Mouse (Mus musculus): ENCODE data around the gene Ctdspl. TPM values are rescaled to one million over a fixed set of nuclear protein-coding genes. Genes with fewer than 3 reads are reported as not detected.
A peak's percentile ranks its signal among the peaks of the same experiment; 100 is the strongest.

Gene Ctdspl
- polyA plus RNA-seq, 1 experiment from 2014 or later, result 5.6 TPM

DNA sequence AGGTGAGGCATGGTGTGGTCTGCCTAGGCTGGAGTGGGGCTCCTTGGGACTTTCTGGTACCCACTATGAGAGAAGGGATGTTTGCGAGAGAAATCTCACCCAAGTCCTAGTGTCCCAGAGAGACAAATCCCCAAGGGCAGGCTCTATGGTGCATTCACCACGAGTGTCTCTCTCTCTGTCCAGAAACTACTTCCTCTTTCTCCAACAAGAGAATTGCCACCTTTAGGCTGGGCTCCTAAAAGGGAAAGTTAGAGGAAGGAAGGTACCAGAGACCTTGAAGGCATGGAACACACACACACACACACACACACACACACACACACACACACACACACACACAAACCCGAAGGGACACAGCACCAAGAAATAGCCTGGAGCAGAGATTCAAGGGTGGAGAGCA, 4.3 kb upstream of the Ctdspl start:
- no peak for ATAC-seq (replicated peaks)
- H3K9ac ChIP-seq (replicated peaks), result no peak overlapping the region
- H3K4me3 ChIP-seq, result no peak overlapping the region
- H3K27ac ChIP-seq (replicated peaks), result no peak overlapping the region
- H3K4me2 ChIP-seq (replicated peaks), result no peak overlapping the region
- H3K36me3 ChIP-seq, result no peaks in the 10 kb centered on the region
- peaks cover 19% of the 10 kb centered on the region for H3K4me1 ChIP-seq
- 65% methylated on average over 3 of the region's 3 CpGs for WGBS
- no peaks in the 10 kb centered on the region for H3K9me3 ChIP-seq
- no peaks in the 10 kb centered on the region for H3K27me3 ChIP-seq

DNA sequence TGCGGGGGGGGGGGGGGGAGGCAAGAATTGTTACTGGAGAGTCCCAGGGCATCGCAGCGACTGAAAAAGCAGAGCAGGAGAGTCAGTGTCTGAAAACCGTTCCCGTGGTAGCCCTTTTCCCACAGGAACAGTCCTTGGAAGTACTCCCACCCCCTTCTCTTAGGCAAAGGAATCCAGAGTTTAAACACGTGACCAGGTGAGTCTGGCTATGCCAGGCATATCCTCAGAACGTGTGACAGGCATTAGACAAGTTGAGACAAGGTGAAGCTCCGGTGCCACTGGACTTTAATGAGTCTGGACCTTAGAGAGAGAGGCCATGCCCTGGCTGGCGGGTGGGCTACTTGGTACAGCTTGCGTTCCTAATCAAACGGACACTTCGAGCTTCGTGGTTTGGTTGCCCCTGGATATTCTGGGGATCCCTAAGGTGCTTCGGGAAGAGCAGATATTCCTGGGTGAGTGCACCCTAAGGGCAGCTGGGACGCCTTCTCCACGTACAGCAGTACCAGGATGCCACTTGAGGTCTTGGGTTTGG, 1.6 kb upstream of the Ctdspl start:
- ATAC-seq (replicated peaks), result peak; percentile 2; the same call in 1 of the 2 replicates
- H3K9ac ChIP-seq (replicated peaks), result 0 out of 2 replicates have a peak overlapping the region, but pooled peaks have one; percentile 9
- peaks cover 38% of the 10 kb centered on the region for H3K4me1 ChIP-seq
- H3K27ac ChIP-seq (replicated peaks), result no peak overlapping the region
- WGBS, result 17% methylated on average over 16 of the region's 16 CpGs
- no peaks in the 10 kb centered on the region for H3K36me3 ChIP-seq
- H3K4me3 ChIP-seq, result peak overlapping the region; percentile 75
- no peaks in the 10 kb centered on the region for H3K27me3 ChIP-seq
- H3K4me2 ChIP-seq (replicated peaks), result peak overlapping the region; percentile 92
- no peaks in the 10 kb centered on the region for H3K9me3 ChIP-seq

DNA sequence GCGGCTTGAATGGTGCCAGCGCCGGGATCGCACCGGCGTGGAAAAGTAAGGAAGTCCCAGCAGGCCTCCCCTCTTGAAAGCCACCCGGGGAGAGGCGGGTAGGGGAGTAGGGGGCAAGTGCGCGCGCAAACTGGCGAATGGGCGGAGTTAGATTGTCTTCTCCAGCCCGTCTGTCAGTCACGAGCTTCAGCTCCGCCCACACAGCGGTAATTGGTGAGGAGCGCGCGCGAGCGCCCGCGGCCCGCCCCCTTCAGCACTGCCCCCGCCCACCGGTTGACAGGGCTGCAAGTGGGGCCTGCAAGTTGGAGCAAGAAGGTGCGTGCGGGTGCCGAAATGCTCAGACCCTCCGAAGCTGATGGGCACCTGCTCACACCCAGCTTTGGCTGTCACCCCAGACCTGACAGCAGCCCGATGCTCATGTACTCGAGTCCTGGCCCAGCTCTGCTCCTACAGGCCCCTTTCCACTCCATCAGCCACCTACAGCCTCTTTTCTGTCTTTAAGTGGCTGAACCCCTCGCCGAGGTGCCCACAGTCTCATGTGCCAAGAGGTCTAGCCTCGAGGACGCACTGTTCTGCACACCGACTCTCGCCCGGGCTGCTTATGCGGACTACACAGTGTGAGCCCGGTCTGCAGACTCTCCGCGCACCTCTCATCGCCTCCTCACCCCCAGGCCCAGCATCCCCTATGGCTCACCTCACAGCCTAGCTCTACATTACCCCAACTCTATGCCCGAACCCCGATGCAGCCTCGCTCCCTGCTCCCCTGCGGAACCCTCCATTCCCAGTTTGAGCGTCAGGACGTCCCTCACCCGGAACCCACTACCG, 755 bp upstream of the Ctdspl start:
- Histone ChIP-seq H3K27me3 (no peaks in the 10 kb centered on the region), H3K4me1 (peaks cover 34% of the 10 kb centered on the region), H3K36me3 (no peaks in the 10 kb centered on the region), H3K9me3 (no peaks in the 10 kb centered on the region), H3K27ac (replicated peaks) (peak overlapping the region; percentile 89), H3K4me2 (replicated peaks) (peak overlapping the region; percentile 92), H3K4me3 (peak overlapping the region; percentile 75), H3K9ac (replicated peaks) (peak overlapping the region; percentile 84)
- WGBS, result under 1% methylated on average over 52 of the region's 53 CpGs
- peak; percentile 87 for ATAC-seq (replicated peaks)

GRCm38 (mm10) chr9:118926688-118927321, 552 bp downstream of the Ctdspl start:
- peak overlapping the region; percentile 75 for H3K4me3 ChIP-seq
- H3K4me1 ChIP-seq, result peaks cover 31% of the 10 kb centered on the region
- peak overlapping the region; percentile 89 for H3K27ac ChIP-seq (replicated peaks)
- ATAC-seq (replicated peaks), result peak; percentile 23; the same call in 1 of the 2 replicates
- H3K27me3 ChIP-seq, result no peaks in the 10 kb centered on the region
- H3K9ac ChIP-seq (replicated peaks), result peak overlapping the region; percentile 84
- peak overlapping the region; percentile 92 for H3K4me2 ChIP-seq (replicated peaks)
- under 1% methylated on average over 67 of the region's 68 CpGs for WGBS
- no peaks in the 10 kb centered on the region for H3K9me3 ChIP-seq
- H3K36me3 ChIP-seq, result no peaks in the 10 kb centered on the region

- Histone ChIP-seq H3K36me3 (no peaks in the 10 kb centered on the region), H3K27me3 (no peaks in the 10 kb centered on the region), H3K9ac (replicated peaks) (peak overlapping the region; percentile 84), H3K4me1 (peaks cover 31% of the 10 kb centered on the region), H3K9me3 (no peaks in the 10 kb centered on the region), H3K4me3 (peak overlapping the region; percentile 75), H3K4me2 (replicated peaks) (peak overlapping the region; percentile 92), H3K27ac (replicated peaks) (no peak overlapping the region)
- ATAC-seq (replicated peaks), result no peak; the same call in 1 of the 2 replicates
- WGBS, result 28% methylated on average over 8 of the region's 8 CpGs
Measured at GRCm38 (mm10) chr9:118927501-118927900, 1.2 kb downstream of the Ctdspl start.

DNA sequence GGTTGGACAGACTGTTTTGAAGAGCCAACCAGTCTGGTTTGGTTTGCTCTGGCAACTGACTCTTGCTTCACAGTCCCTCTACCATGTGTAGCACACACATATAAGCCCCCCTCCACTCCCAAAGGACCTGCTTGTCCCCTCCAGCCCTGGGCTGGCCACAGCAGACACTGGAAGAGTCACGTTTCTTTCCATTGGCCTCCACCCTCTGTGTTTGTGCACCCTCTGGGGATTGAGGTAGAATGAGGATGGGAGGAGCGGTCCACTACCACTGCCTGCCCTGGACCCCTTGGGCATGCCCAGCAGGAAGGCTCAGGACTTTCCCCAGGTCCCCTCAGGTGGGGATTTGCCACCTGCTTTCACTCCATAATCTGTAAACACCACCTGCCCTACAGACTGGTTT, 1.8 kb downstream of the Ctdspl start:
- Histone ChIP-seq H3K27ac (replicated peaks) (no peak overlapping the region), H3K4me1 (peaks cover 31% of the 10 kb centered on the region), H3K4me2 (replicated peaks) (peak overlapping the region; percentile 92), H3K4me3 (peak overlapping the region; percentile 75), H3K27me3 (no peaks in the 10 kb centered on the region), H3K9me3 (no peaks in the 10 kb centered on the region), H3K9ac (replicated peaks) (peak overlapping the region; percentile 84), H3K36me3 (no peaks in the 10 kb centered on the region)
- WGBS, result 56% methylated on average over 2 of the region's 2 CpGs
- ATAC-seq (replicated peaks), result no peak

- Histone ChIP-seq H3K4me2 (replicated peaks) (0 out of 2 replicates have a peak overlapping the region, but pooled peaks have one; percentile 92), H3K27me3 (no peaks in the 10 kb centered on the region)
- 40% methylated on average over 7 of the region's 7 CpGs for WGBS
Measured at GRCm38 (mm10) chr9:118928656-118929055, 2.4 kb downstream of the Ctdspl start.

DNA sequence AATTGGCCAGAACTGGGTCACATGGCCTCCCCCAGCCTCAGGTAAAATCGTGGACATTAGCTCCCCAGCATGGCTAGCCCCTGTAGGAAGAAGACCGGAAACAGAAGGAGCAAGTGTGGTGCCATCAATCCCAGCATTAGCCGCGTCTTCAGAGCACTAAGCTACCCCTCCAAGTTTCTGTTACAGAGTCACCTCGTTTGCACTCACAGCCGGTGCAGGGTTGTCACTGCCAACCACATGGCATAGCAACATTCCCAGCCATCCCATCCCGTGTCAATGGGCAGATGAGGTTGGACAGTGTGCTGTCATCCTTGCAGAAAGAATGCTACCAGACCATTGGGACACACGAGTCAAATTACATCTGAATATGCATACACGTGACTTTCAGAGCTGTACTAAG, 4.4 kb downstream of the Ctdspl start:
- 78% methylated on average over 9 of the region's 9 CpGs for WGBS
- no peak for ATAC-seq (replicated peaks)
- no peak overlapping the region for H3K27ac ChIP-seq (replicated peaks)

More at GRCm38 (mm10) chr9:118928656-118929055, 2.4 kb downstream of the Ctdspl start:
- no peaks in the 10 kb centered on the region for H3K36me3 ChIP-seq
- H3K9ac ChIP-seq (replicated peaks), result no peak overlapping the region
- peaks cover 31% of the 10 kb centered on the region for H3K4me1 ChIP-seq
- H3K9me3 ChIP-seq, result no peaks in the 10 kb centered on the region
- H3K27ac ChIP-seq (replicated peaks), result no peak overlapping the region
- no peak for ATAC-seq (replicated peaks)
- no peak overlapping the region for H3K4me3 ChIP-seq

GRCm38 (mm10) chr9:118933800-118934199, 7.5 kb downstream of the Ctdspl start:
- H3K4me2 ChIP-seq (replicated peaks), result no peak overlapping the region
- no peak for ATAC-seq (replicated peaks)
- WGBS, result 97% methylated on average over 9 of the region's 9 CpGs
- no peak overlapping the region for H3K27ac ChIP-seq (replicated peaks)
- H3K4me1 ChIP-seq, result 0 out of 2 replicates have a peak, but pooled peaks cover under 1% of the 10 kb centered on the region
- H3K36me3 ChIP-seq, result no peaks in the 10 kb centered on the region
- H3K9me3 ChIP-seq, result no peaks in the 10 kb centered on the region
- H3K27me3 ChIP-seq, result no peaks in the 10 kb centered on the region
- H3K4me3 ChIP-seq, result no peak overlapping the region
- no peak overlapping the region for H3K9ac ChIP-seq (replicated peaks)

More for the DNA sequence above, 4.4 kb downstream of the Ctdspl start:
- peaks cover 21% of the 10 kb centered on the region for H3K4me1 ChIP-seq
- no peak overlapping the region for H3K9ac ChIP-seq (replicated peaks)
- H3K4me2 ChIP-seq (replicated peaks), result no peak overlapping the region
- H3K9me3 ChIP-seq, result no peaks in the 10 kb centered on the region
- H3K27me3 ChIP-seq, result no peaks in the 10 kb centered on the region
- no peaks in the 10 kb centered on the region for H3K36me3 ChIP-seq
- no peak overlapping the region for H3K4me3 ChIP-seq

- WGBS, result 91% methylated on average over 12 of the region's 12 CpGs
- H3K4me3 ChIP-seq, result no peak overlapping the region
Measured at GRCm38 (mm10) chr9:118934319-118934718, 8.1 kb downstream of the Ctdspl start.

GRCm38 (mm10) chr9:118935098-118935497, 8.8 kb downstream of the Ctdspl start:
- H3K4me3 ChIP-seq, result no peak overlapping the region
- no peak overlapping the region for H3K9ac ChIP-seq (replicated peaks)
- 91% methylated on average over 13 of the region's 13 CpGs for WGBS
- H3K4me1 ChIP-seq, result 0 out of 2 replicates have a peak, but pooled peaks cover 6% of the 10 kb centered on the region
- H3K27me3 ChIP-seq, result no peaks in the 10 kb centered on the region
- H3K9me3 ChIP-seq, result no peaks in the 10 kb centered on the region
- H3K4me2 ChIP-seq (replicated peaks), result no peak overlapping the region
- no peak for ATAC-seq (replicated peaks)
- no peak overlapping the region for H3K27ac ChIP-seq (replicated peaks)
- H3K36me3 ChIP-seq, result no peaks in the 10 kb centered on the region

More at GRCm38 (mm10) chr9:118934319-118934718, 8.1 kb downstream of the Ctdspl start:
- Histone ChIP-seq H3K36me3 (no peaks in the 10 kb centered on the region), H3K27me3 (no peaks in the 10 kb centered on the region), H3K9ac (replicated peaks) (no peak overlapping the region), H3K4me2 (replicated peaks) (no peak overlapping the region), H3K27ac (replicated peaks) (no peak overlapping the region), H3K9me3 (no peaks in the 10 kb centered on the region), H3K4me1 (0 out of 2 replicates have a peak, but pooled peaks cover 1% of the 10 kb centered on the region)
- no peak for ATAC-seq (replicated peaks)

DNA sequence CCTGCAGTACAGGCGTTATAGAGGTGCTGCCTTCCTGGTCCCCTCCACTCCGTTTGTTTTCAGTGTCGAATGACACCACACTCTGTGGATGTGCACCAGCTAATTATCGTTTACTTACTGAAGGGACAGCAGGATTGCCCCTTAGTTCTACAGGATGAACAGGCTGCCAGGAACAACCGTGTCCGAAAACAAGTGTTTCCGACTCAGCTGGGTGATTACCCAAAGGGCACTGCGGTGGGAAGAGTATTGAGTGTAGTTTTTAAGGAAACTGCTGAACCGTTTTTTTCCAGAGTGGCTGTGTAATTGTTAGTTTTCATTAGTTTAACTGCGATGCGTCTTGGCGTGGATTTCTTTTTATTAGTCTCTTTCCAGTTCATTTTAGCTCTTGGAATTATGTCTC, 9.8 kb downstream of the Ctdspl start:
- no peak overlapping the region for H3K9ac ChIP-seq (replicated peaks)
- WGBS, result 62% methylated on average over 12 of the region's 12 CpGs

More for the DNA sequence above, 9.8 kb downstream of the Ctdspl start:
- no peak overlapping the region for H3K4me2 ChIP-seq (replicated peaks)
- H3K27ac ChIP-seq (replicated peaks), result no peak overlapping the region
- no peaks in the 10 kb centered on the region for H3K36me3 ChIP-seq
- no peak overlapping the region for H3K4me3 ChIP-seq
- H3K4me1 ChIP-seq, result 0 out of 2 replicates have a peak, but pooled peaks cover 9% of the 10 kb centered on the region
- no peaks in the 10 kb centered on the region for H3K9me3 ChIP-seq
- no peak for ATAC-seq (replicated peaks)
- H3K27me3 ChIP-seq, result no peaks in the 10 kb centered on the region
